Mouse (Mus musculus) Patski (cell line): ENCODE measurements around the gene Cdk15. TPM values are rescaled to one million over a fixed set of nuclear protein-coding genes. Genes with fewer than 3 reads are reported as not detected.

Experiments used
- ATAC-seq: fragments of 100-300 bp; one replicate; pipeline ENCODE4 v1.8.0; 2021
- CTCF ChIA-PET: fragments of 350-600 bp; sonication (Branson Sonifier 250); formaldehyde crosslinking; loops from one replicate; lab custom pipeline; 2022; ENCODE audit warnings: inconsistent platforms; lab: Charles Lee
- POLR2A ChIA-PET: fragments of 350-600 bp; sonication (Branson Sonifier 250); formaldehyde crosslinking; loops from one replicate; lab custom pipeline; 2022; ENCODE audit warnings: antibody characterized with exemption, inconsistent platforms; lab: Charles Lee
- DNase-seq: peaks from one replicate; pipeline ENCODE4 v3.0.0-alpha.2; 2011; ENCODE audit warnings: low read depth, low spot score
- H3K27me3 ChIP-seq: fragments of 371-371 bp; one replicate; pipeline ENCODE4 v1.5.1; 2021
- CTCF ChIP-seq: fragments of 100-300 bp; IDR thresholded peaks from one replicate; pipeline ENCODE4 v1.5.1; 2021
- in situ Hi-C: fragments of 300-500 bp; cut with MboI; formaldehyde crosslinking; loops from 3 replicates; pipeline ENCODE4 v1.11.1; 2018; ENCODE audit warnings: low pct_unique_long_range_greater_than_20kb, mixed read lengths
- polyA plus RNA-seq: library from polyadenylated mRNA; unstranded; gene quantifications from one replicate; pipeline ENCODE4 v1.2.3, GENCODE M21; 2021

Gene Cdk15
- polyA plus RNA-seq, 1 experiment from 2014 or later, result 7.3 TPM

- POLR2A ChIA-PET, result no interaction called here
- no peak for DNase-seq
- in situ Hi-C loops, result loop anchor here (5.0 kb wide), 1 partner anchor 101 kb away; no protein-coding TSS in a partner anchor
- no peak for TF ChIP-seq CTCF
- CTCF ChIA-PET, result interaction anchor here (2.0 kb wide), 1 partner anchor 12 kb away, joined by 6 read pairs; no protein-coding TSS in a partner anchor
- H3K27me3 ChIP-seq, result no peaks in the 10 kb centered on the region
- ATAC-seq, result no peak
Observed at GRCm38 (mm10) chr1:59341697-59342096, 85.0 kb downstream of the Cdk15 start.

DNA sequence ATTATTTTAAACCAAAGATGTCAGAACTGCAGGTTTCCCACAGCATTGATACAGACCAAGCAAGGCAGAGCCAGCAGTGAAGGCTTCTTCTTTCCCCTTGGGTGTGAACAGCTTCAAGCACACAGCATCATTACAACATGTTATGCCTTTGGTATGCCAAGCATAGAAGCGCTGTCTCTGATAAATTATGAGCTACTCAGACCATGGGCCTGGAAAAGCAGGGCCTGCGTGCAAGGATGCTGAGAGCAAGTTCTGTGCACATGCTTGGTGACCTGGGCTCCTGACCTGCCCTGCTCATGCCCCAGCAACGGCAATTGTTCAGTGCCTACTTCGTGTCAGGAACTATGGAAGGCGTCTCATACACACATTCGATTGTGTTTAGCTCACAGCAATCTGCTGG, 85.4 kb downstream of the Cdk15 start:
- TF ChIP-seq CTCF, result no peak
- no peaks in the 10 kb centered on the region for H3K27me3 ChIP-seq
- CTCF ChIA-PET, result interaction anchor here (2.0 kb wide), 1 partner anchor 12 kb away, joined by 6 read pairs; no protein-coding TSS in a partner anchor
- ATAC-seq, result no peak
- in situ Hi-C loops, result loop anchor here (5.0 kb wide), 1 partner anchor 100 kb away; no protein-coding TSS in a partner anchor
- POLR2A ChIA-PET, result no interaction called here
- no peak for DNase-seq

GRCm38 (mm10) chr1:59352706-59353105, 96.0 kb downstream of the Cdk15 start:
- ChIA-PET POLR2A (no interaction called here), CTCF (no interaction called here)
- no peak for ATAC-seq
- no peak for DNase-seq
- in situ Hi-C loops, result no loop called here
- TF ChIP-seq CTCF, result no peak
- no peaks in the 10 kb centered on the region for H3K27me3 ChIP-seq

DNA sequence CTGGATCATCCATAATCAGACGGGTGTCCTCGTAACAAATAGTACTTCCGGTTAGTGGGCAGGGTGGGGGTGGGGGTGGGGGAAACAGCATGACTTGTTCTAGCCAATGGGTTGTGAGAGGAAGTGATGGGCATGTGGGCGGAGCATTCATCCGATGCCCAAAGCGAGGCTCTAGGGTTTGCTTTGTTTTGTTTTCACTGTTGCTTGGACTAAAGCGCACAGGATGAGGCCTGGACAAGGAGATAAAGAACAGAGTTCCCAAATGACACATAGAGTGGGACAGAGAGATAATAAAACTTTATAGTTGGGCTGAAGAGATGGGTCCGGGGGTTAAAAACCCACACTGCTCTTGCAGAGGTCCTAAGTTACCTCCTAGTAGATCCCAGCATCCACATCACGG, 98.7 kb downstream of the Cdk15 start:
- no peaks in the 10 kb centered on the region for H3K27me3 ChIP-seq
- ChIA-PET POLR2A (no interaction called here), CTCF (no interaction called here)
- ATAC-seq (no peak), DNase-seq (no peak)
- in situ Hi-C loops, result no loop called here
- TF ChIP-seq CTCF, result no peak

DNA sequence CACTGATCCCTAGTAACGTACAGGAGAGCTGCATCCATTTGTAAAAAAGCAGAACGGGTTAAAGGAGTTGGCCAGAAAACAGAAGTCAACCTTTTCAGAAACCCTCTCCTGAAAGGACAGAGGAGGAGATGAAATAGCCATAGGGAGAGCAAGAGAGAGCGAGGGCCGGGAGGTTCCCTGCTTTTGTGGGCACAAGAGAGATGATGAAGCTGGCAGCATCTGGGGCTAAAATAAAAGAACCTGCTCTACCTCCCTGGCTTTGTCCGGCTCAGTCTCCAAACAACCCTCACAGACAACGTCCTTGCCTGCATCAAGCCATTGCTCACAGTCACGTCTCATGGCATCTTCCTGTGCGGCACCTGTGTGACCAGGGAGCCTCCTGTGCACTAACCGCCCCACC, 102.4 kb downstream of the Cdk15 start:
- ATAC-seq, result no peak
- DNase-seq, result no peak
- H3K27me3 ChIP-seq, result no peaks in the 10 kb centered on the region
- CTCF ChIA-PET, result no interaction called here
- POLR2A ChIA-PET, result no interaction called here
- in situ Hi-C loops, result no loop called here
- TF ChIP-seq CTCF, result no peak

DNA sequence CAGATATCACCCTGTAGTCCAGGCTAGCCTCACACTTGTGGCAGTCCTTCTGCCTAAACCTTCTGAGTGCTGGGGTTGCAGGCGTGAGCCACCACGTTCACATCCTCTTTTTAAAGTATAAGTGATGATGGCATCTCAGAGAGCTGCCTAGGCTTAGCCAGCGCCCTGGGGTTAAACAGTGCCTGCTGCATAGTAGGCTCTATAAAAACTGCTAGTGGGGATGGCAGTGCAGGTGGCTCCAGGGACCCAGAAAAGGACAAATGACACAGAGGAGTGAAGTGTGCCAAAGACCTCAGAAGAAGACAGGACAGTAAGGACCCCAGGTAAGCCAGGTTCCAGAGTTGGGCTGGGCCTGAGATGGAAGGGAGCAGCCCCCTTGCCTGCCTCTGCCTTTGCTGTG, 104.1 kb downstream of the Cdk15 start:
- ChIA-PET POLR2A (no interaction called here), CTCF (no interaction called here)
- no peaks in the 10 kb centered on the region for H3K27me3 ChIP-seq
- ATAC-seq (no peak), DNase-seq (no peak)
- in situ Hi-C loops, result no loop called here
- no peak for TF ChIP-seq CTCF

DNA sequence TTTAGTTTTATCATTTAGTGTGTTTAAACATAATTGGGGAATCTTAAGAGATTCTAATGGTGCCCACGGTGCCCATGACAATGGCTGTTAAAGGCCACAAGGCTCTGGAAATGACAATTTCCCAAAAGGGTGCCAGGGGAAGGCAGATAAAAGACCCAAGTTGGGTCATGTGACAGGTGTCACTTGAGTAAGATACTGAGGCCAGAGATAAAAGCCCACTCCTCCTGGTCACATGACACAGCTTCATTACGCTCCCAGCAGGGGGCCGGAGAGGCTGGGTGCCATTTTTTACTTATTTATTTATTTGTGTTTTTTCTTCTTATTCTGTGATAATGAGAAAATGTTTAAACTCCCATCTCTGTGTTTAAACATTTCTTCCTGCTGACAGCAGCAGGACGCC, 104.8 kb downstream of the Cdk15 start:
- CTCF ChIA-PET, result no interaction called here
- ATAC-seq (no peak), DNase-seq (no peak)
- TF ChIP-seq CTCF, result peak; percentile 14
- in situ Hi-C loops, result no loop called here
- H3K27me3 ChIP-seq, result no peaks in the 10 kb centered on the region
- POLR2A ChIA-PET, result interaction anchor here (0.6 kb wide), 1 partner anchor 30 kb away, joined by 3 read pairs; no protein-coding TSS in a partner anchor

GRCm38 (mm10) chr1:59361966-59362365, 105.3 kb downstream of the Cdk15 start:
- H3K27me3 ChIP-seq, result no peaks in the 10 kb centered on the region
- in situ Hi-C loops, result no loop called here
- no peak for TF ChIP-seq CTCF
- CTCF ChIA-PET, result no interaction called here
- ATAC-seq (no peak), DNase-seq (no peak)
- POLR2A ChIA-PET, result interaction anchor here (0.6 kb wide), 1 partner anchor 30 kb away, joined by 3 read pairs; no protein-coding TSS in a partner anchor

DNA sequence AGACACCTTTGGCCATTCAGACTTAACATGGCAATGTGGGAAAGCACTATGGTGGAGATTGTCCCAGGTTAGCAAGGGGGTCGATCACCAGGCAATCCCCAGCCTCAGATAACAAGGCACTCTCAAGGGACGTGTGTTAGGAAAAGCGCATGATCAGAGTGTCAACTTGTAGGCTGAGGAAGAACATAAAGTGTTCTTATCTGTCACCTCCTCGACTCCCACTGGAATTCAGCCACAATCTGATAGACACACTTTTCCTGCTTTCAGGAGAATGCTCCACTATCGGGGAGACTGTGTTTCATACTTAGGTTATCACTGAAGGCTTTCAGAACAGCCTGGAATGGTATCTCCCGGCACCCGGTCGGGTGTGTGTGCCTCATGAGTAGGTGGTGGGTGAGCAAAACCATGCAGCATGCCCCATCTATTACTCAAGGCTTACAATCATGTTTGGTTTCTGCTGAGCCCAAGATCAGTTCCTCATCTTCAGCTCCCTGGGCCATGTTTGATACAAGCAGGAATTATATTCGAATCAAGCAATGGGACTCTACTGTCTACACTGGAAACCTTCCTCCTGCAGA, 107.8 kb downstream of the Cdk15 start:
- TF ChIP-seq CTCF, result no peak
- DNase-seq, result no peak
- ChIA-PET POLR2A (no interaction called here), CTCF (no interaction called here)
- in situ Hi-C loops, result no loop called here
- H3K27me3 ChIP-seq, result no peaks in the 10 kb centered on the region
- no peak for ATAC-seq

- DNase-seq, result no peak
- POLR2A ChIA-PET, result no interaction called here
- H3K27me3 ChIP-seq, result no peaks in the 10 kb centered on the region
- CTCF ChIA-PET, result interaction anchor here (1.3 kb wide), 1 partner anchor 10 kb away, joined by 4 read pairs; no protein-coding TSS in a partner anchor
- in situ Hi-C loops, result no loop called here
- no peak for TF ChIP-seq CTCF
- ATAC-seq, result no peak
Observed at GRCm38 (mm10) chr1:59367928-59368648, 111.4 kb downstream of the Cdk15 start.

GRCm38 (mm10) chr1:59368649-59369319, 112.1 kb downstream of the Cdk15 start:
- ATAC-seq (no peak), DNase-seq (no peak)
- in situ Hi-C loops, result no loop called here
- ChIA-PET POLR2A (no interaction called here), CTCF (no interaction called here)
- no peaks in the 10 kb centered on the region for H3K27me3 ChIP-seq
- no peak for TF ChIP-seq CTCF
